Mouse (Mus musculus) intestine, postnatal 0 days (tissue): ENCODE data around the gene Kcnj15. TPM values are rescaled to one million over a fixed set of nuclear protein-coding genes. Genes with fewer than 3 reads are reported as not detected.

ENCODE experiments used
- ATAC-seq: fragments of 200-750 bp; cut with Nextera tagmentation; 2 replicates; pipeline ENCODE4 v1.8.0; 2017; ENCODE audit warnings: mild to moderate bottlenecking, moderate TSS enrichment, moderate library complexity
- H3K27ac ChIP-seq: fragments of 300-500 bp; sonication (generic); 2 replicates; pipeline ENCODE4 v1.5.1; 2014; ENCODE audit warnings: mild to moderate bottlenecking, low read depth, low read length, moderate library complexity
- H3K27me3 ChIP-seq: fragments of 300-500 bp; sonication (generic); replicated peaks from 2 replicates; pipeline ENCODE4 v1.6.1; 2014; ENCODE audit warnings: low read length, mixed read lengths; ENCODE audit not compliant: control insufficient read depth, insufficient read depth
- H3K36me3 ChIP-seq: fragments of 300-500 bp; sonication (generic); 2 replicates; pipeline ENCODE4 v1.6.1; 2014; ENCODE audit warnings: mild to moderate bottlenecking, moderate library complexity; ENCODE audit not compliant: control insufficient read depth, insufficient read depth
- H3K4me1 ChIP-seq: fragments of 300-500 bp; sonication (generic); replicated peaks from 2 replicates; pipeline ENCODE4 v1.6.1; 2014; ENCODE audit warnings: antibody characterized with exemption, low read length, mixed read lengths; ENCODE audit not compliant: control insufficient read depth, insufficient read depth
- H3K4me2 ChIP-seq: fragments of 300-500 bp; sonication (generic); replicated peaks from 2 replicates; pipeline ENCODE4 v1.6.1; 2014; ENCODE audit warnings: low read depth, mild to moderate bottlenecking, moderate library complexity
- H3K4me3 ChIP-seq: fragments of 300-500 bp; sonication (generic); 2 replicates; pipeline ENCODE4 v1.5.1; 2014; ENCODE audit warnings: low read depth, low read length
- H3K9ac ChIP-seq: fragments of 300-500 bp; sonication (generic); 2 replicates; pipeline ENCODE4 v1.6.1; 2014; ENCODE audit warnings: mild to moderate bottlenecking, low read depth, low read length
- H3K9me3 ChIP-seq: fragments of 300-500 bp; sonication (generic); 2 replicates; pipeline ENCODE4 v1.6.1; 2016; ENCODE audit warnings: mixed run types; ENCODE audit not compliant: control insufficient read depth
- CTCF ChIP-seq: sonication (generic); IDR thresholded peaks from 2 replicates; pipeline ENCODE4 v1.5.1; 2016; ENCODE audit warnings: low read depth, mild to moderate bottlenecking, control low read depth, antibody characterized with exemption, moderate library complexity
- WGBS: fragments of 180-500 bp; shearing (Covaris S2); extraction: QIAGEN DNeasy Blood & Tissue Kit; methylation state at CpG from one replicate; pipeline ENCODE4 v1.1.7; 2014; 5-methylcytosine and 5-hydroxymethylcytosine counted together
- polyA plus RNA-seq: library from polyadenylated mRNA; unstranded; fragments of >200 nt; fragmentation: Nextera tagmentation; extraction: Ambion mirVana; gene quantifications from 2 replicates; pipeline ENCODE4 v1.2.1, GENCODE M21; 2015

The Kcnj15 gene
- polyA plus RNA-seq, 1 experiment from 2014 or later, result 0.27 TPM

- no peak for ATAC-seq
- TF ChIP-seq CTCF, result no peak
- Histone ChIP-seq H3K27ac (no peak overlapping the region), H3K9ac (no peak overlapping the region), H3K4me3 (no peak overlapping the region), H3K9me3 (no peaks in the 10 kb centered on the region), H3K27me3 (peaks cover 13% of the 10 kb centered on the region; the same call in 1 of the 2 replicates), H3K4me2 (peak overlapping the region; percentile 17; the same call in 1 of the 2 replicates), H3K4me1 (0 out of 2 replicates have a peak, but pooled peaks cover 4% of the 10 kb centered on the region), H3K36me3 (no peaks in the 10 kb centered on the region)
- WGBS, result 45% methylated on average over 3 of the region's 3 CpGs
Measured at GRCm38 (mm10) chr16:95297651-95298050, 40.3 kb downstream of the Kcnj15 start.

GRCm38 (mm10) chr16:95301667-95302066 lies 44.3 kb downstream of the Kcnj15 start:
- H3K9ac ChIP-seq, result no peak overlapping the region
- H3K27ac ChIP-seq, result no peak overlapping the region
- H3K36me3 ChIP-seq, result no peaks in the 10 kb centered on the region
- no peak overlapping the region for H3K4me2 ChIP-seq
- 0 out of 2 replicates have a peak, but pooled peaks cover 4% of the 10 kb centered on the region for H3K4me1 ChIP-seq
- peaks cover 7% of the 10 kb centered on the region; the same call in 1 of the 2 replicates for H3K27me3 ChIP-seq
- no peaks in the 10 kb centered on the region for H3K9me3 ChIP-seq
- TF ChIP-seq CTCF, result no peak
- H3K4me3 ChIP-seq, result no peak overlapping the region
- 70% methylated on average over 3 of the region's 3 CpGs for WGBS
- ATAC-seq, result no peak

- no peak overlapping the region for H3K9ac ChIP-seq
- no peak overlapping the region for H3K4me3 ChIP-seq
- TF ChIP-seq CTCF, result no peak
- no peak overlapping the region for H3K4me2 ChIP-seq
- H3K4me1 ChIP-seq, result no peaks in the 10 kb centered on the region
- no peak overlapping the region for H3K27ac ChIP-seq
- ATAC-seq, result no peak
- no peaks in the 10 kb centered on the region for H3K36me3 ChIP-seq
- H3K9me3 ChIP-seq, result no peaks in the 10 kb centered on the region
- H3K27me3 ChIP-seq, result peaks cover 5% of the 10 kb centered on the region; the same call in 1 of the 2 replicates
- WGBS, result 67% methylated on average over 9 of the region's 9 CpGs
Measured at GRCm38 (mm10) chr16:95303676-95304075, 46.3 kb downstream of the Kcnj15 start.

- Histone ChIP-seq H3K4me2 (no peak overlapping the region), H3K27ac (no peak overlapping the region), H3K36me3 (no peaks in the 10 kb centered on the region), H3K4me1 (no peaks in the 10 kb centered on the region), H3K9me3 (no peaks in the 10 kb centered on the region), H3K9ac (no peak overlapping the region), H3K27me3 (peaks cover 17% of the 10 kb centered on the region; the same call in 1 of the 2 replicates), H3K4me3 (no peak overlapping the region)
- ATAC-seq, result no peak
- WGBS, result 81% methylated on average over 3 of the region's 3 CpGs
- TF ChIP-seq CTCF, result no peak
Measured at GRCm38 (mm10) chr16:95307823-95308360, 50.5 kb downstream of the Kcnj15 start.

GRCm38 (mm10) chr16:95321945-95322625 lies 64.7 kb downstream of the Kcnj15 start:
- H3K9me3 ChIP-seq, result no peaks in the 10 kb centered on the region
- no peak overlapping the region for H3K4me2 ChIP-seq
- no peak overlapping the region for H3K27ac ChIP-seq

GRCm38 (mm10) chr16:95332159-95332558 lies 74.8 kb downstream of the Kcnj15 start:
- Histone ChIP-seq H3K4me3 (no peak overlapping the region), H3K27me3 (no peaks in the 10 kb centered on the region), H3K9me3 (no peaks in the 10 kb centered on the region), H3K27ac (no peak overlapping the region), H3K36me3 (no peaks in the 10 kb centered on the region), H3K4me1 (no peaks in the 10 kb centered on the region), H3K9ac (no peak overlapping the region), H3K4me2 (no peak overlapping the region)
- WGBS, result 79% methylated on average over 5 of the region's 5 CpGs
- no peak for TF ChIP-seq CTCF
- no peak for ATAC-seq

More at GRCm38 (mm10) chr16:95321945-95322625, 64.7 kb downstream of the Kcnj15 start:
- no peak overlapping the region for H3K4me3 ChIP-seq
- H3K9ac ChIP-seq, result no peak overlapping the region
- no peaks in the 10 kb centered on the region for H3K4me1 ChIP-seq
- 65% methylated on average over 9 of the region's 9 CpGs for WGBS
- H3K27me3 ChIP-seq, result no peaks in the 10 kb centered on the region
- H3K36me3 ChIP-seq, result no peaks in the 10 kb centered on the region
- no peak for ATAC-seq
- TF ChIP-seq CTCF, result no peak
